Mouse (Mus musculus): ENCODE results near the gene Ift52. TPM values are rescaled to one million over a fixed set of nuclear protein-coding genes. Genes with fewer than 3 reads are reported as not detected.

The Ift52 gene
- polyA plus RNA-seq, 1 experiment = 5.7 TPM

DNA sequence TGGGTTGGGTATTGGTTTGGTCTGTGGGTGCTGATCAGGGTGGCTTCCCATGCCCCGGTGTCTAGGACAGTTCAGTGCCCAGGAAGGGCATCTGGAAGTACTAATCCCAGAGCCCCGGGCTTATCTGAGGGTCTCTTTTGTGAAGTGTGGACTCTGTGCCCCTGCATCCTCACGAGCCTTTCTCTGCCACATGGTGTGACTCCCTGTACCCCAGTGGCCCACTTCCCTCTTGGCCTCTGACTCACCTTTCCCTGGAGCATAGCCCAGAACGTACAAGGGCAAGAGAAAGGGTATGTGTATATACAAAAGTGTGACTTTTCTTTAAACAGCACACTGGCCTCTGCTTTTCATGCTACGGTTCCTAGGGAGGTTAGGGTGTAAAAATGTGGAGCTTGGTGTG, 38.6 kb downstream of the Ift52 start:
- TF ChIP-seq GATA1 (IDR thresholded peaks at IDR 0.05; ENCODE audit: low read length) = no peak

DNA sequence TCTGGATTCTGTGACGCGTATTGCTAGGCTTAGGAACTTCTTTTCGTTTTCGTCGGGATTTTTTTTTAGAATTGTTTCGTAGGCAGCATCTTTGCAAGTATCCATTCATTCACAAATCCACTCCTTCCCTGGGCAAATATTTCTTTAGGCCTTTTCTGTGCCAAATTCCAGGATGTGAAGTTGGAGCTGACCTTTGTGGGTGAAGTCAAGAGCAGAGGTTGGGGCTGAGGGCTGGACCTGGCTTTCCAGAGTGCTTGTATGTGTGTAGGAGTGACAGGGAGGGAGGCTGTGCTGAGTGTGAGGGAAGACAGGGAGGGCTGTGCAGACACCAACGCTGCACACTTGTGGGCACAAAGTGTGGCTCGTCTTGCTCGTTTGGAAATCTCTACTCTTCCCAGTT, 39.4 kb downstream of the Ift52 start:
- TF ChIP-seq GATA1 (IDR thresholded peaks at IDR 0.05; ENCODE audit: low read length) = no peak

- no peak for TF ChIP-seq GATA1 (IDR thresholded peaks at IDR 0.05; ENCODE audit: low read length)
Observed at GRCm38 (mm10) chr2:163060630-163061029, 43.5 kb downstream of the Ift52 start.

GRCm38 (mm10) chr2:163061203-163062118, 44.3 kb downstream of the Ift52 start:
- TF ChIP-seq GATA1 (IDR thresholded peaks at IDR 0.05; ENCODE audit: low read length) = no peak

DNA sequence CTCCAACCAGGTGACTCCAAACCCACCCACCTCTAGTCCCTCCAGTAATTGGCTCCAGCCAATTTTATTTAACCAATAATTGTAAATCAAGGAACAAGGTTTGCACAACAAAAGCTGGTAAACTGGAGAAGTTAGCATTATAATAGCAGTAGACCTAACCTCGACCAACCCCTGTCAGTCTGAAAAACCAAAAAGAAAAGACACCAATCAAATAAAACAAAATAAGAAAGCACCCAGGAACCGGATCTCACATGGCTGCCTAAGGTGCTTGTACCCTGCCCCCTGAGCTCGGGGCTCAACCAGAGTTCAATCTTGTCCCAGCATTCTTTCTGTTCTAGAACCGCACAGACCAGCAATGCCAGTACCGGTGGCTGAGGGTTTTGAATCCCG, 45.0 kb downstream of the Ift52 start:
- no peak for TF ChIP-seq GATA1 (IDR thresholded peaks at IDR 0.05; ENCODE audit: low read length)

DNA sequence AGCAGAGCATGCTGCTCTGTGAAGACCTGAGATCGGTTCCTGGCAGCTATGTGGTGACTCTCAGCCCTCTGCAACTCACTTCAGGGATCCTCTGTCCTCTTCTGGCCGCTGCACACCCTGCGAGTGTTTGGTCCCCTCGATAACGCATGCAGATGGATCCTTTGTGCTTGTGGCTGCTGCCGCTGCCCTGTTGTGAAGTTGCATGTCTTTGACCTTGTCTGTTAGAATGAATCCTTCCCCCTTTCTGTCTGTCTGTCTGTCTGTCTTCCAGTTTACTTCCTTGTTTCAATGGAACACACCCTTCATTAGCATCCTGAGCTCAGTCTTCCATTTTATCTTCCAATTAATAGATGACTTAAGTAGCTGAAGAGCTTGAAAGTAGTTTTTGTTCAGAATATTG, 49.2 kb downstream of the Ift52 start:
- TF ChIP-seq GATA1 (IDR thresholded peaks at IDR 0.05; ENCODE audit: low read length) = no peak

- TF ChIP-seq GATA1 (IDR thresholded peaks at IDR 0.05; ENCODE audit: low read length) = no peak
Observed at GRCm38 (mm10) chr2:163067233-163067632, 50.1 kb downstream of the Ift52 start.

DNA sequence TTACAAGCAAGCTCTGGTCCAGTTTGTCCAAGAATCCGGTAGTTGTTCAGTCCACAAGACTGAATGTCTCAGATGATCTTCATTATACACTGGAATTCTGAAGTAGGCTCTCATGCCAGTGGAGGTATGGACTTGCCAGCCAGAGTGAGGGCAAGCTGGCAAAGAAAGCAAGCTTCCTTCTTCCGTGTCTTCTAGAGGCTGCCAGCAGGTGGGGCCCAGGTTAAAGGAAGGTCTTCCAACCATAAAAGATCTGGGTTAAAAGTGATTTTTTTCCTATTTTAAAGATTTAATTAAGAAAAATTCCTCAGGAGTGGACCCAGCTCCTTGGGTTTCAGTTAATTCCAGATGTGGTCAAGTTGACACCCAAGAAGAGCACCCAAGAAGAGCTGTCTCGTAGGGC, 53.1 kb downstream of the Ift52 start:
- TF ChIP-seq GATA1 (IDR thresholded peaks at IDR 0.05; ENCODE audit: low read length) = no peak

DNA sequence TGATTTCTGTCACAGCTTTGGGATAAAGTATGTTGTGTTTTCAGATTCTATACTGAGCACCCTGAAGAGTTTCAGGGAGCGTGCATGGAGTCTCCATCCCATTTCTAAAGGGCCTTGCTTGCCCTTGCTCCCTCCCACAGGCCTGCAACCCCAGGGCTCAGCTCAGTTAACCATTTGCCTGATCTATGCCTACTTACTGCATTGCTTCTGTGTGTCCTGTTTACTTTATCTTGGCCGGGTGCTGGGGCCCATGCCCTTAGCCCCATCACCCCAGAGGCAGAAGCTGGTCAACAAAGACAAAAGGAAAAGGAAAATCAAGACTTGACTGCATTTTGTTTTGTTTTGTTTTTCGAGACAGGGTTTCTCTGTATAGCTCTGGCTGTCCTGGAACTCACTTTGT, 54.4 kb downstream of the Ift52 start:
- no peak for TF ChIP-seq GATA1 (IDR thresholded peaks at IDR 0.05; ENCODE audit: low read length)

DNA sequence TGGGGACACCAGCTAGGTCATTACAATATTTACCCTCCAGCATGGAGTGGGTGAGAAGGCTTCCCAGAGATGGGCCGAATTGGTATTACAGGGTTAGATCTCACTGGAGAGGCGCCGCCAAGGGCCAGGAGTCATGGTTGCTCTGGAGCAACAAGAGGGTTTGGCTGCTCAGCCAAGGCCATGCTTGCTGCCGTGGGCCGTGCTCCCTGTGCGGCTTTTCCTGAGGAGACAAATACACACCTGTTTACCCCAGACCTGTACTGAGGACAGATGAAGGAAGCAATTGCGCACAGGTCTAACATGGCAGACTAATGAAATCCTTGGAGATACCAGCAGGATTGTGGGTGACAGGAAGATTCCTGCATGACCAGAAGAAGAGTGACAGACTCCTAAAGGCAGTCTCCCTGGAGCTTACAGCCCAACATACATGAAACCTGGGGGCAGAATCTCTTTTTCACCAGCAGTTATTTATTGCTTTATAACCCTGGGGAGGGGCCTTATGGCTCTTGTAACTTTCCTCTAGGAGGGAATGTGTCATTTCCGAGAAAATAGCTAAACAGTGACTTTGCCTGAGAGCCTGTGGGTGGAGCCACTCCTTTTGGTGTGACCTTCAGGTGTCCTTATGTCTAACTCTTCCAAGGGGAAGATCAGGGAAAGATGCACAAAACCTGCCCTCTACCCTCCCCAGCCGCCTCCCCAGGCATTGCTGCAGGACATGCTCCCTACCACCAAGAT, 56.0 kb downstream of the Ift52 start:
- no peak for TF ChIP-seq GATA1 (IDR thresholded peaks at IDR 0.05; ENCODE audit: low read length)

DNA sequence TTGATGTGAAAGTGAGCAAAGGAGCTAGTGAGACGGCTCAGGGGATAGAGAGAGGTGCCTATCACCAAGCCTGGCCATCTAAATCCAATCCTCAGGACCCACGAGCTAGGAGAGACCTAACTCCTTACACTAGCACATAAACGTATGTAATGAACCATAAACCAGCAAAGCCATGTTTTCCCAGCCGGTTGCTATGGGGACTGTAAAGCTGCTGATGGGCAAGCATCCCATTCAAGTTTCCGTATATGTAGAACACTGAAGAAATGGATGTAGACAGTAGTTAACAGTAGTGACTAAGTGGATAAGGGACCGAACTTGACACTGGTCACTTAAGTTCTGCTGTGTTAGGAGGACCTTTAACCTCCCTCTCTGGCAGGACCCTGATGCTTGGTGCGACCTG, 56.9 kb downstream of the Ift52 start:
- no peak for TF ChIP-seq GATA1 (IDR thresholded peaks at IDR 0.05; ENCODE audit: low read length)

DNA sequence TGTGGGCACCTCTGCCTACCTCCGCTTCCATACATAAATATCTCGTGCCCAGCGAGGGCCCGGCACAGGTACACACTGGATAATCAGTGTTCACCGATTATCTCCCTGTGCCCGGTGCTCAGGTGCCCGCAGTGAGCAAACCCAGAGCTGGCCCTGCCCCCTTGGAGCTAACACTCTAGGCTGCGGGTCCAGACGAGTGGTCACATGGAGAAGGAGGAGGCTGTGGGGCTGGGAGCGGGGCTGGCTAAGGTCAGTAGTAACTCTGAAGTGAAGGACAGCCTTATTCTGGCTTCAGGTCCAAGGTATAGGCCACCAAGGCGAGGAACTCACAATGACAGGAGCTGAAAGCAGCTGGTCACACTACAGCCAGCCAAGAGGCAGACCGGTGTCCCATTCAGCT, 57.7 kb downstream of the Ift52 start:
- TF ChIP-seq GATA1 (IDR thresholded peaks at IDR 0.05; ENCODE audit: low read length) = no peak

DNA sequence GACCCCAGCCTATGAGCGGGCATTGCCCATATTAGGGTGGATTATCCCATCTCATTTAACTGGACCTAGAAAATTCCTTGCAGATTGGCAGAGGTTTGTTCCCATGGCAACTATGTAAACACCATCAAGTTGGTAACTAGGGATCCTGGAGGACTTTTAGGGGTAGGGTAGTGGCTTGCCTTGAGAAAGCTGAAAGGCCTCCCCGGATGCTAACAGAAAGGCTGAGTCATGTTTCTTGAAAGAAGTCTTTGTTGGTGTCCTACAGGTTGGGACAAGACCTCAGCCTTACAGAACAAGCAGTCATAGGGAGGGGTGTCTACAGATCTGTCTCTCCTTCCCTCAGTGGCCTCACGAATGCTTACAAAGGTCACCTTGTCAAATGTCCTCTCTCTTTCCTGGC, 58.1 kb downstream of the Ift52 start:
- no peak for TF ChIP-seq GATA1 (IDR thresholded peaks at IDR 0.05; ENCODE audit: low read length)

- no peak for TF ChIP-seq GATA1 (IDR thresholded peaks at IDR 0.05; ENCODE audit: low read length)
Observed at GRCm38 (mm10) chr2:163079041-163079440, 61.9 kb downstream of the Ift52 start.

DNA sequence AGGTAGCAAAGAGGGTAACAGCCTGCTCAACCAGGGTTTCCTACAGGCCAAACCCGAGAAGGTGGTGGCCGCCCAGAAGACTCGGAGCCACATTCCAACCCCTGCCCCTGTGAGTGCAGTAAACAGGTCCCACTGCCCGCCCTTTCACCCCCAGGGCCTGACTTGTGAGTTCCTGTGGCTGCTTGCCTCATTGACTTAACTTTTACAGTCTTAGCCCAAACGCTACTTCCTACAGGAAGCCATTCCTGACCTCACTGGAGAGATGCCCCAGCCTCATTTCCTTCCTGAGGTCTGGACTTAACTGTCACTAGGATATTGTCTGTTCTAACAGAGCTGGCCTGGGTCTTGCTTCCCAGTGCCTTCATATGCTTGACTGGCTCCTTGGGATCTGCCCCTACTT, 65.4 kb downstream of the Ift52 start:
- no peak for TF ChIP-seq GATA1 (IDR thresholded peaks at IDR 0.05; ENCODE audit: low read length)

DNA sequence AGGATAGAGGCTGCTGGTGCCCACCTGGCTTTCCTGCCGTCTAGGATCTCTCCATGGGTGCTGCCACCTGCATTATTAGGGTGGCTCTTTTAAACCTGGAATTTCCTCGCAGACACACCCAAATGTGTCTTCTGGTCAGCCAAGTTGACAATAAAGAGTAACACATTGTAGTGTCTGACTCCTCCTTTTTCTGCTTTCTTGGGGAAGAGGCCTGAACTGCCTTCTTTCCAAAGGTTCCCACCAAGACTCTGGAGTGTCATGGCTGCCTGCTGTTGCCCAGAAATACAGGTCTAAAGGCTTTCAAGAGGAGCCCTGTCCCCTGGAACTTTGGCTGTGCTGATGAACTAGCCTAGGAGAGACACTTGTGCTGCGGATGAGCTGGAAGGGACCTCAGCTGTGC, 67.4 kb downstream of the Ift52 start:
- TF ChIP-seq GATA1 (IDR thresholded peaks at IDR 0.05; ENCODE audit: low read length) = no peak

DNA sequence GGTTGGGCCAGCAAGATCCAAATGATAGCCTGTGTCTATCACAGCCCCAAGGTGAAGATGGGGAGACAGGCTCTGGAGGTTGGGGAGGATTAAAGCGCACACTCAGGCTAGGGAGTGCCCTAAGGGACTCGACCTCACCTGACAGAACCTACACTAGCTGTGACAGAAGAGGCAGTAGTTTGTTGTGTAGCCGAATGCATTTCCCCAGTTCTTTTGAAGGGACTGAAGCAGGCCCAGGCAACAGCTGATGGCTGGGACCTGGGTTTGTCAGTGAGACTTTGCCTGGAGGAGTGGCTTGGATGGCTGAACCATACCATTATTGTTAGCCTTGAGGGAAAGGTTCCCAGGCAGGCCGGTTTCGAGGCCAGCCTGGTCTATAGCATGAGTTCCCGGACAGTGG, 67.9 kb downstream of the Ift52 start:
- TF ChIP-seq GATA1 (IDR thresholded peaks at IDR 0.05; ENCODE audit: low read length) = no peak

All from G1E-ER4 (cell line).